8 mouse cellular contexts compared by ENCODE assay signal in genomic region chr10:127739661-127740161, GRCm38 (mm10). TPM values are rescaled to one million over a fixed set of nuclear protein-coding genes. Genes with fewer than 3 reads are reported as not detected.
DNase-seq lines count a peak whose midpoint lies in the region; ATAC-seq and TF ChIP-seq lines count a peak whose summit lies in the region.

No protein-coding gene starts in this region.

- no peaks in the 10 kb centered on the region for H3K27me3 ChIP-seq in heart, embryonic 12.5 days (replicated peaks)
- H3K27me3 ChIP-seq in G1E (ENCODE audit: insufficient read depth, low read length), result no peaks in the 10 kb centered on the region
- H3K27me3 ChIP-seq in embryonic facial prominence, embryonic 15.5 days, result no peaks in the 10 kb centered on the region; the same call in 1 of the 2 replicates
- no peaks in the 10 kb centered on the region for H3K27me3 ChIP-seq in intestine, embryonic 16.5 days (replicated peaks; ENCODE audit: control insufficient read depth, insufficient read depth, low read length)
- H3K27me3 ChIP-seq in lung, postnatal 0 days (replicated peaks; ENCODE audit: insufficient read depth, low read length), result no peaks in the 10 kb centered on the region
- no peaks in the 10 kb centered on the region for H3K27me3 ChIP-seq in stomach, embryonic 15.5 days (replicated peaks)

- peaks cover 14% of the 10 kb centered on the region for H3K4me1 ChIP-seq in heart, embryonic 12.5 days (replicated peaks)
- H3K4me1 ChIP-seq in G1E (ENCODE audit: insufficient read depth, low read depth, low read length), result peaks cover 86% of the 10 kb centered on the region
- peaks cover 19% of the 10 kb centered on the region for H3K4me1 ChIP-seq in embryonic facial prominence, embryonic 15.5 days
- peaks cover 16% of the 10 kb centered on the region for H3K4me1 ChIP-seq in intestine, embryonic 16.5 days (ENCODE audit: control insufficient read depth, insufficient read depth, low read length)
- peaks cover 18% of the 10 kb centered on the region; the same call in 1 of the 2 replicates for H3K4me1 ChIP-seq in lung, postnatal 0 days (ENCODE audit: insufficient read depth, low read depth, low read length)
- peaks cover 4% of the 10 kb centered on the region; the same call in 1 of the 2 replicates for H3K4me1 ChIP-seq in stomach, embryonic 15.5 days

- no peaks in the 10 kb centered on the region for H3K9me3 ChIP-seq in heart, embryonic 12.5 days (replicated peaks)
- H3K9me3 ChIP-seq in G1E (replicated peaks), result peaks cover 13% of the 10 kb centered on the region
- H3K9me3 ChIP-seq in embryonic facial prominence, embryonic 15.5 days (replicated peaks), result no peaks in the 10 kb centered on the region
- no peaks in the 10 kb centered on the region for H3K9me3 ChIP-seq in intestine, embryonic 16.5 days (ENCODE audit: control insufficient read depth, low read length)
- H3K9me3 ChIP-seq in lung, postnatal 0 days (ENCODE audit: low read length), result no peaks in the 10 kb centered on the region
- H3K9me3 ChIP-seq in stomach, embryonic 15.5 days, result no peaks in the 10 kb centered on the region

- H3K36me3 ChIP-seq in heart, embryonic 12.5 days, result peaks cover 35% of the 10 kb centered on the region
- peaks cover 38% of the 10 kb centered on the region for H3K36me3 ChIP-seq in G1E (replicated peaks)
- peaks cover 35% of the 10 kb centered on the region for H3K36me3 ChIP-seq in embryonic facial prominence, embryonic 15.5 days
- peaks cover 33% of the 10 kb centered on the region for H3K36me3 ChIP-seq in intestine, embryonic 16.5 days (ENCODE audit: control insufficient read depth, insufficient read depth, low read length)
- peaks cover 27% of the 10 kb centered on the region; the same call in 1 of the 2 replicates for H3K36me3 ChIP-seq in lung, postnatal 0 days (ENCODE audit: insufficient read depth, low read length)
- H3K36me3 ChIP-seq in stomach, embryonic 15.5 days, result peaks cover 34% of the 10 kb centered on the region

- under 1% methylated on average over 50 of the region's 55 CpGs for WGBS in heart, embryonic 12.5 days
- under 1% methylated on average over 55 of the region's 55 CpGs for WGBS in embryonic facial prominence, embryonic 15.5 days
- under 1% methylated on average over 55 of the region's 55 CpGs for WGBS in intestine, embryonic 16.5 days
- WGBS in lung, postnatal 0 days, result under 1% methylated on average over 39 of the region's 55 CpGs
- WGBS in stomach, embryonic 15.5 days, result 0% methylated on average over 40 of the region's 55 CpGs

- H3K4me3 ChIP-seq in heart, embryonic 12.5 days, result peak overlapping the region; percentile 99
- H3K4me3 ChIP-seq in G1E (ENCODE audit: low read depth, low read length), result peak overlapping the region; percentile 92
- peak overlapping the region; percentile 94 for H3K4me3 ChIP-seq in embryonic facial prominence, embryonic 15.5 days (replicated peaks)
- H3K4me3 ChIP-seq in intestine, embryonic 16.5 days (ENCODE audit: low read length), result peak overlapping the region; percentile 90
- peak overlapping the region; percentile 90 for H3K4me3 ChIP-seq in lung, postnatal 0 days (ENCODE audit: low read depth, low read length)
- H3K4me3 ChIP-seq in stomach, embryonic 15.5 days (replicated peaks), result peak overlapping the region; percentile 81

- peak; percentile 63 for ATAC-seq in heart, embryonic 12.5 days (ENCODE audit: insufficient number of reproducible peaks, low FRiP score)
- ATAC-seq in G1E (ENCODE audit: extremely low read depth, insufficient number of reproducible peaks, low FRiP score, poor library complexity, severe bottlenecking), result no peak
- peak; percentile 49 for ATAC-seq in embryonic facial prominence, embryonic 15.5 days (ENCODE audit: insufficient number of reproducible peaks, low FRiP score, low TSS enrichment, low read depth)
- ATAC-seq in intestine, embryonic 16.5 days, result peak; percentile 49
- peak; percentile 56 for ATAC-seq in lung, postnatal 0 days
- peak; percentile 33; the same call in 1 of the 2 replicates for ATAC-seq in stomach, embryonic 15.5 days (ENCODE audit: insufficient read depth, low FRiP score, low read depth)

- no peak for DNase-seq in heart, adult 8-10 months (ENCODE audit: low spot score)
- peak; percentile 44 for DNase-seq in G1E (ENCODE audit: low spot score)
- DNase-seq in lung, postnatal 0 days (ENCODE audit: low spot score), result peak; percentile 44
- no peak for DNase-seq in adrenal gland, adult 2 months

- no peak for TF ChIP-seq CTCF in G1E (IDR thresholded peaks at IDR 0.05; ENCODE audit: low read depth, low read length)
- TF ChIP-seq CTCF in lung, postnatal 0 days (IDR thresholded peaks at IDR 0.05), result no peak

- H3K4me2 ChIP-seq in heart, embryonic 12.5 days, result peak overlapping the region; percentile 77
- peak overlapping the region; percentile 62 for H3K4me2 ChIP-seq in embryonic facial prominence, embryonic 15.5 days (replicated peaks)
- H3K4me2 ChIP-seq in intestine, embryonic 16.5 days (ENCODE audit: low read depth, low read length), result peak overlapping the region; percentile 78
- peak overlapping the region; percentile 68 for H3K4me2 ChIP-seq in lung, postnatal 0 days (replicated peaks; ENCODE audit: low read depth, low read length)
- peak overlapping the region; percentile 62 for H3K4me2 ChIP-seq in stomach, embryonic 15.5 days

- TF ChIP-seq EP300 in lung, postnatal 0 days (IDR thresholded peaks at IDR 0.05), result no peak

- peak overlapping the region; percentile 74 for H3K27ac ChIP-seq in heart, embryonic 12.5 days (ENCODE audit: poor library complexity, severe bottlenecking)
- H3K27ac ChIP-seq in embryonic facial prominence, embryonic 15.5 days (replicated peaks), result peak overlapping the region; percentile 75
- peak overlapping the region; percentile 86 for H3K27ac ChIP-seq in intestine, embryonic 16.5 days (ENCODE audit: low read length)
- peak overlapping the region; percentile 83 for H3K27ac ChIP-seq in lung, postnatal 0 days (ENCODE audit: low read length)
- H3K27ac ChIP-seq in stomach, embryonic 15.5 days, result peak overlapping the region; percentile 79

- H3K9ac ChIP-seq in heart, embryonic 12.5 days, result peak overlapping the region; percentile 99
- H3K9ac ChIP-seq in embryonic facial prominence, embryonic 15.5 days, result peak overlapping the region; percentile 96
- peak overlapping the region; percentile 95 for H3K9ac ChIP-seq in intestine, embryonic 16.5 days (ENCODE audit: low read depth, low read length)
- H3K9ac ChIP-seq in lung, postnatal 0 days (replicated peaks; ENCODE audit: low read depth), result peak overlapping the region; percentile 96
- peak overlapping the region; percentile 73 for H3K9ac ChIP-seq in stomach, embryonic 15.5 days

RNA-seq across cellular contexts. Expression of gene Zbtb39, which starts 0.4 kb away (rescaled TPM):
- 2.5 TPM in 2 replicates for polyA plus RNA-seq in heart, embryonic 12.5 days (2016; fragmentation: Nextera tagmentation; extraction: Ambion mirVana)
- 1 to 10 TPM; 6.4 to 7.9 (median 7.5) TPM for total RNA-seq in heart, adult 8-10 months (2022)
- total RNA-seq in G1E (2014; fragmentation: Nextera tagmentation) (16.1 and 17.2 TPM in 2 replicates), G1E (2017) (3.9 and 4.0 TPM in 2 replicates)
- 3.0 and 3.6 TPM in 2 replicates for polyA plus RNA-seq in G1E (2012)
- polyA plus RNA-seq in embryonic facial prominence, embryonic 15.5 days (2015; fragmentation: Nextera tagmentation; extraction: Ambion mirVana), result 3.1 and 3.2 TPM in 2 replicates
- 1.6 TPM in 2 replicates for polyA plus RNA-seq in intestine, embryonic 16.5 days (2015; fragmentation: Nextera tagmentation; extraction: Ambion mirVana)
- 1.7 and 2.0 TPM in 2 replicates for polyA plus RNA-seq in lung, postnatal 0 days (2015; fragmentation: Nextera tagmentation; extraction: Ambion mirVana)
- polyA plus RNA-seq in stomach, embryonic 15.5 days (2015; fragmentation: Nextera tagmentation; extraction: Ambion mirVana), result 2.5 and 3.0 TPM in 2 replicates
- 10 to 100 TPM; 11.0 to 11.8 TPM for total RNA-seq in adrenal gland, adult 2 months (2021)
- 5.6 and 5.8 TPM in 2 replicates for polyA plus RNA-seq in adrenal gland, adult 2 months (2012; rRNA removed)

RNA-seq across cellular contexts. Expression of gene Gpr182, which starts 11.8 kb away (rescaled TPM):
- polyA plus RNA-seq in heart, embryonic 12.5 days (2016; fragmentation: Nextera tagmentation; extraction: Ambion mirVana), result 22.2 and 23.4 TPM in 2 replicates
- 1 to 10 TPM; 3.8 to 4.8 (median 4.2) TPM for total RNA-seq in heart, adult 8-10 months (2022)
- total RNA-seq in G1E (2014; fragmentation: Nextera tagmentation), result not detected in 2 replicates
- 0.17 TPM in 1 of 2 replicates, not detected in the other for total RNA-seq in G1E (2017)
- polyA plus RNA-seq in G1E (2012), result not detected in 2 replicates
- polyA plus RNA-seq in embryonic facial prominence, embryonic 15.5 days (2015; fragmentation: Nextera tagmentation; extraction: Ambion mirVana), result 1.5 and 2.0 TPM in 2 replicates
- polyA plus RNA-seq in intestine, embryonic 16.5 days (2015; fragmentation: Nextera tagmentation; extraction: Ambion mirVana), result 2.1 and 2.2 TPM in 2 replicates
- 18.6 and 23.2 TPM in 2 replicates for polyA plus RNA-seq in lung, postnatal 0 days (2015; fragmentation: Nextera tagmentation; extraction: Ambion mirVana)
- polyA plus RNA-seq in stomach, embryonic 15.5 days (2015; fragmentation: Nextera tagmentation; extraction: Ambion mirVana), result 2.4 and 2.9 TPM in 2 replicates
- total RNA-seq in adrenal gland, adult 2 months (2021), result 1 to 10 TPM; 8.2 to 8.5 TPM
- 18.5 and 21.0 TPM in 2 replicates for polyA plus RNA-seq in adrenal gland, adult 2 months (2012; rRNA removed)

RNA-seq across cellular contexts. Expression of gene Tac2, which starts 15.4 kb away (rescaled TPM):
- 4.4 and 16.9 TPM in 2 replicates for polyA plus RNA-seq in heart, embryonic 12.5 days (2016; fragmentation: Nextera tagmentation; extraction: Ambion mirVana)
- total RNA-seq in heart, adult 8-10 months (2022), result not detected
- total RNA-seq in G1E (2014; fragmentation: Nextera tagmentation) (not detected in 2 replicates), G1E (2017) (not detected in 2 replicates)
- polyA plus RNA-seq in G1E (2012), result not detected in 2 replicates
- 0.25 TPM in 1 of 2 replicates, not detected in the other for polyA plus RNA-seq in embryonic facial prominence, embryonic 15.5 days (2015; fragmentation: Nextera tagmentation; extraction: Ambion mirVana)
- polyA plus RNA-seq in intestine, embryonic 16.5 days (2015; fragmentation: Nextera tagmentation; extraction: Ambion mirVana), result 1.3 and 2.2 TPM in 2 replicates
- not detected in 2 replicates for polyA plus RNA-seq in lung, postnatal 0 days (2015; fragmentation: Nextera tagmentation; extraction: Ambion mirVana)
- 2.7 and 4.4 TPM in 2 replicates for polyA plus RNA-seq in stomach, embryonic 15.5 days (2015; fragmentation: Nextera tagmentation; extraction: Ambion mirVana)
- total RNA-seq in adrenal gland, adult 2 months (2021), result not detected
- polyA plus RNA-seq in adrenal gland, adult 2 months (2012; rRNA removed), result 0.18 and 0.38 TPM in 2 replicates

RNA-seq across cellular contexts. Expression of gene Rdh1, which starts 19.8 kb away (rescaled TPM):
- polyA plus RNA-seq in heart, embryonic 12.5 days (2016; fragmentation: Nextera tagmentation; extraction: Ambion mirVana), result not detected in 2 replicates
- under 1 TPM in 1 of 4 experiments, not detected in 3; 0.06 TPM for total RNA-seq in heart, adult 8-10 months (2022)
- total RNA-seq in G1E (2014; fragmentation: Nextera tagmentation), result 0.30 TPM in 1 of 2 replicates, not detected in the other
- 0.05 and 0.06 TPM in 2 replicates for total RNA-seq in G1E (2017)
- not detected in 2 replicates for polyA plus RNA-seq in G1E (2012)
- polyA plus RNA-seq in embryonic facial prominence, embryonic 15.5 days (2015; fragmentation: Nextera tagmentation; extraction: Ambion mirVana), result 0.36 and 0.38 TPM in 2 replicates
- 0.05 TPM in 2 replicates for polyA plus RNA-seq in intestine, embryonic 16.5 days (2015; fragmentation: Nextera tagmentation; extraction: Ambion mirVana)
- polyA plus RNA-seq in lung, postnatal 0 days (2015; fragmentation: Nextera tagmentation; extraction: Ambion mirVana), result 0.07 TPM in 1 of 2 replicates, not detected in the other
- polyA plus RNA-seq in stomach, embryonic 15.5 days (2015; fragmentation: Nextera tagmentation; extraction: Ambion mirVana), result 0.03 TPM in 1 of 2 replicates, not detected in the other
- total RNA-seq in adrenal gland, adult 2 months (2021), result 1 to 10 TPM in 1 of 2 experiments, under 1 TPM in 1; 0.41 to 1.5 TPM
- polyA plus RNA-seq in adrenal gland, adult 2 months (2012; rRNA removed), result 0.98 and 1.4 TPM in 2 replicates

RNA-seq across cellular contexts. Expression of gene Rdh16f1, which starts 19.9 kb away (rescaled TPM):
- not detected in 2 replicates for polyA plus RNA-seq in heart, embryonic 12.5 days (2016; fragmentation: Nextera tagmentation; extraction: Ambion mirVana)
- total RNA-seq in heart, adult 8-10 months (2022), result under 1 TPM in 1 of 4 experiments, not detected in 3; 0.22 TPM
- total RNA-seq in G1E (2014; fragmentation: Nextera tagmentation) (not detected in 2 replicates), G1E (2017) (not detected in 2 replicates)
- polyA plus RNA-seq in G1E (2012), result not detected in 2 replicates
- 1.9 and 2.1 TPM in 2 replicates for polyA plus RNA-seq in embryonic facial prominence, embryonic 15.5 days (2015; fragmentation: Nextera tagmentation; extraction: Ambion mirVana)
- polyA plus RNA-seq in intestine, embryonic 16.5 days (2015; fragmentation: Nextera tagmentation; extraction: Ambion mirVana), result 0.17 TPM in 1 of 2 replicates, not detected in the other
- polyA plus RNA-seq in lung, postnatal 0 days (2015; fragmentation: Nextera tagmentation; extraction: Ambion mirVana), result 0.47 TPM in 1 of 2 replicates, not detected in the other
- not detected in 2 replicates for polyA plus RNA-seq in stomach, embryonic 15.5 days (2015; fragmentation: Nextera tagmentation; extraction: Ambion mirVana)
- total RNA-seq in adrenal gland, adult 2 months (2021), result 1 to 10 TPM; 1.1 to 2.9 TPM
- polyA plus RNA-seq in adrenal gland, adult 2 months (2012; rRNA removed), result 1.5 TPM in 2 replicates

Comparison
In these comparisons a context has a peak if more than half of its experiments do, and no peak if none do; other contexts are left out.
1. DNase-seq: peak in G1E (single experiment) and lung, postnatal 0 days (single experiment); none in heart, adult 8-10 months (single experiment) and adrenal gland, adult 2 months (single experiment).
2. Peak in every context shown above with its lines, with median percentiles within 50 percentile points of each other: H3K27ac ChIP-seq, H3K4me2 ChIP-seq, H3K4me3 ChIP-seq and H3K9ac ChIP-seq.